Comparison of ENCODE assay signal across 11 mouse cellular contexts in genomic region chr8:114962494-114962893, GRCm38 (mm10).
"Had no signal": no experiment of that assay in that cellular context is flagged by ENCODE, and none has a peak within 500 bp of the region (broad histone marks: within the 10 kb centered on the region; RNA-seq: fewer than 3 reads in every experiment).

No protein-coding gene starts in this region.

- H3K4me1 ChIP-seq: liver, embryonic 15.5 days; midbrain, embryonic 12.5 days had no signal

- H3K4me3 ChIP-seq: layer of hippocampus, adult 2 months; limb, embryonic 12.5 days; liver, embryonic 15.5 days; midbrain, embryonic 12.5 days had no signal

- H3K9me3 ChIP-seq: limb, embryonic 12.5 days; liver, embryonic 15.5 days; midbrain, embryonic 12.5 days had no signal

- H3K4me2 ChIP-seq: limb, embryonic 12.5 days; liver, embryonic 11.5 days; liver, embryonic 15.5 days; midbrain, embryonic 12.5 days had no signal

- ATAC-seq: hindbrain, embryonic 16.5 days had no signal

- DNase-seq: kidney, adult 8-10 months; kidney, postnatal 4 days; right cerebral cortex, postnatal 14 days; thymus, adult 18-20 months; thymus, postnatal 14 days had no signal

- H3K27me3 ChIP-seq: liver, embryonic 15.5 days; midbrain, embryonic 12.5 days had no signal

- H3K36me3 ChIP-seq: limb, embryonic 12.5 days; liver, embryonic 15.5 days; midbrain, embryonic 12.5 days had no signal

- H3K27ac ChIP-seq: layer of hippocampus, adult 2 months; limb, embryonic 12.5 days; liver, embryonic 15.5 days; midbrain, embryonic 12.5 days had no signal

- H3K9ac ChIP-seq: limb, embryonic 12.5 days; liver, embryonic 15.5 days; midbrain, embryonic 12.5 days had no signal
